In the genomic region with DNA sequence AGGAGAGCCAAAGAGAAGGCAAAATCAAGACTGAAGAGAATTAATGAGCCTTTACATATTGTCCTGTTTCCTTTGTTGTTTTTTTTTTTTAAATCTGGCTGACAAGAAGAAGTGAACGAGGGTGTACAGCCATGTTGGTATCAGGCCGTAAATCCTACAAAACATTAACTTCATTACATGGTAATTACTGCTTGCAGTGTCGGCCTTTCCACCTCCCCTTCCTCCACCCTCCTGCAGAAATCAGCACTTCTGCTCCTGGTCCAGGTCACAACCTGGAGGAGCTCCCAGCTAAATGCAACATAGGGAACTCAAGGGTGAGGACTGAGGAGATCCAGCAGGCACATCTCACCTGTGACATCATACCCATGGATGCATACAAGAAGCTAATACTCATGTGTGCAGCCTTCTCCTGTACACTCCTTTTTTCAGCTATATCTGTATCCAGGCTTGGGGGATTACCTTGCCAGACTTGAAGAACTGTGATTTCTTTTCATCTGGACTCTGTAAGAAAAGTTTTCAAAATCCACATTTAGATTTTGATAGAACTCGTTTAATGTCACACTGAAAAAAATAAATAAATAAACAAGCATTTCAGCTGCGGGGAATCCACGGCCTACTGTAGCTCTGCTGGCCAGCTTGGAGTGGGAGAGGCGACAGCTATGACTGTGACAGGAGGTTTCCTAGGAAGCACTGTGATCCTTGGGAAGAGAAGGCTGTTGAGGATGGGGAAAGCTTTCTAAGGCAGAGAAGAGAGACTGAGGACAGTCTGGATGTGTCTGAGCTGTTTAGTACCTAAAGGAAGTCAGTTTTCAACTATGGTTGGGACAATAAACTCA, we compare ENCODE assay signal across 10 mouse cellular contexts.
A peak's percentile ranks its signal among the peaks of the same experiment; 100 is the strongest.
DNase-seq lines count a peak whose midpoint lies in the region; ATAC-seq and TF ChIP-seq lines count a peak whose summit lies in the region.
"Had no signal": no experiment of that assay in that cellular context is flagged by ENCODE, and none has a peak within 500 bp of the region (broad histone marks: within the 10 kb centered on the region; RNA-seq: fewer than 3 reads in every experiment).

No protein-coding gene starts in this region.

- ATAC-seq in midbrain, embryonic 13.5 days, result no peak
- ATAC-seq in intestine, embryonic 15.5 days, result peak; percentile 82
- ATAC-seq in forebrain, postnatal 0 days, result no peak

- no peak overlapping the region for H3K4me3 ChIP-seq in midbrain, embryonic 10.5 days
- no peak overlapping the region for H3K4me3 ChIP-seq in midbrain, embryonic 13.5 days (replicated peaks)
- H3K4me3 ChIP-seq in intestine, embryonic 15.5 days (replicated peaks), result no peak overlapping the region
- H3K4me3 ChIP-seq in forebrain, postnatal 0 days (ENCODE audit: low read depth, low read length), result no peak overlapping the region
- H3K4me3 ChIP-seq: embryonic facial prominence, embryonic 15.5 days; gastrocnemius, adult 2 months had no signal

- H3K4me2 ChIP-seq in midbrain, embryonic 13.5 days (replicated peaks), result no peak overlapping the region
- H3K4me2 ChIP-seq in intestine, embryonic 15.5 days (replicated peaks), result peak overlapping the region; percentile 28
- no peak overlapping the region for H3K4me2 ChIP-seq in forebrain, postnatal 0 days (ENCODE audit: low read depth)
- H3K4me2 ChIP-seq: embryonic facial prominence, embryonic 15.5 days had no signal

- no peaks in the 10 kb centered on the region for H3K9me3 ChIP-seq in midbrain, embryonic 10.5 days (replicated peaks)
- H3K9me3 ChIP-seq in midbrain, embryonic 13.5 days, result no peaks in the 10 kb centered on the region
- H3K9me3 ChIP-seq in intestine, embryonic 15.5 days, result no peaks in the 10 kb centered on the region
- no peaks in the 10 kb centered on the region for H3K9me3 ChIP-seq in forebrain, postnatal 0 days (ENCODE audit: low read length)
- H3K9me3 ChIP-seq: embryonic facial prominence, embryonic 15.5 days had no signal

- 69% methylated on average over 7 of the region's 7 CpGs for WGBS in midbrain, embryonic 10.5 days
- WGBS in midbrain, embryonic 13.5 days, result 61% methylated on average over 7 of the region's 7 CpGs
- WGBS in intestine, embryonic 15.5 days, result 53% methylated on average over 7 of the region's 7 CpGs
- WGBS in forebrain, postnatal 0 days, result 63% methylated on average over 7 of the region's 7 CpGs

- intact Hi-C loops in left cerebral cortex, postnatal 36 days (cut with DNase I), result no loop called here

- DNase-seq in midbrain, embryonic 10.5 days (ENCODE audit: low spot score), result no peak
- DNase-seq in left cerebral cortex, postnatal 36 days (ENCODE audit: low spot score in 2 of 2), result peak; percentile 22 to 27
- DNase-seq in layer of hippocampus, adult 8-10 months (ENCODE audit: low spot score in 2 of 2), result no peak
- DNase-seq in forebrain, postnatal 0 days, result no peak
- no peak for DNase-seq in cerebellum, adult 9-10 months
- DNase-seq: cerebellum, adult 8-10 months; gastrocnemius, adult 2 months had no signal

- peak overlapping the region; percentile 69 for H3K27ac ChIP-seq in midbrain, embryonic 10.5 days (replicated peaks)
- H3K27ac ChIP-seq in midbrain, embryonic 13.5 days, result no peak overlapping the region
- no peak overlapping the region for H3K27ac ChIP-seq in intestine, embryonic 15.5 days
- no peak overlapping the region for H3K27ac ChIP-seq in forebrain, postnatal 0 days (ENCODE audit: low read depth, low read length)
- H3K27ac ChIP-seq: embryonic facial prominence, embryonic 15.5 days; gastrocnemius, adult 2 months had no signal

- no peak for TF ChIP-seq CTCF in forebrain, postnatal 0 days (IDR thresholded peaks at IDR 0.05; ENCODE audit: low read depth)

- no peaks in the 10 kb centered on the region for H3K36me3 ChIP-seq in midbrain, embryonic 10.5 days
- H3K36me3 ChIP-seq in midbrain, embryonic 13.5 days, result no peaks in the 10 kb centered on the region
- H3K36me3 ChIP-seq in intestine, embryonic 15.5 days, result no peaks in the 10 kb centered on the region
- no peaks in the 10 kb centered on the region for H3K36me3 ChIP-seq in forebrain, postnatal 0 days (ENCODE audit: insufficient read depth)
- H3K36me3 ChIP-seq: embryonic facial prominence, embryonic 15.5 days had no signal

- peaks cover 5% of the 10 kb centered on the region; the same call in 1 of the 2 replicates for H3K27me3 ChIP-seq in midbrain, embryonic 10.5 days (ENCODE audit: low read depth, poor library complexity, severe bottlenecking)
- H3K27me3 ChIP-seq in midbrain, embryonic 13.5 days, result peaks cover 6% of the 10 kb centered on the region; the same call in 1 of the 2 replicates
- H3K27me3 ChIP-seq in intestine, embryonic 15.5 days (replicated peaks), result no peaks in the 10 kb centered on the region
- H3K27me3 ChIP-seq in forebrain, postnatal 0 days (ENCODE audit: insufficient read depth, low read length), result no peaks in the 10 kb centered on the region
- H3K27me3 ChIP-seq: embryonic facial prominence, embryonic 15.5 days had no signal

- H3K9ac ChIP-seq in midbrain, embryonic 13.5 days (replicated peaks), result no peak overlapping the region
- H3K9ac ChIP-seq in intestine, embryonic 15.5 days, result no peak overlapping the region
- no peak overlapping the region for H3K9ac ChIP-seq in forebrain, postnatal 0 days
- H3K9ac ChIP-seq: embryonic facial prominence, embryonic 15.5 days had no signal

- H3K4me1 ChIP-seq in midbrain, embryonic 10.5 days, result peaks cover 14% of the 10 kb centered on the region
- H3K4me1 ChIP-seq in midbrain, embryonic 13.5 days (replicated peaks), result peaks cover 10% of the 10 kb centered on the region; the same call in 1 of the 2 replicates
- H3K4me1 ChIP-seq in intestine, embryonic 15.5 days (replicated peaks), result 0 out of 2 replicates have a peak, but pooled peaks cover 2% of the 10 kb centered on the region
- H3K4me1 ChIP-seq in forebrain, postnatal 0 days (ENCODE audit: insufficient read depth), result no peaks in the 10 kb centered on the region
- H3K4me1 ChIP-seq: embryonic facial prominence, embryonic 15.5 days had no signal

Comparison
In these comparisons a context has a peak if more than half of its experiments do, and no peak if none do; other contexts are left out.
1. DNase-seq: peak in left cerebral cortex, postnatal 36 days (2 of 2); none in midbrain, embryonic 10.5 days (single experiment), layer of hippocampus, adult 8-10 months (0 of 2), forebrain, postnatal 0 days (single experiment) and cerebellum, adult 9-10 months (single experiment).